Mouse (Mus musculus): ENCODE data around the gene 1700011L22Rik.

1700011L22Rik gene

GRCm38 (mm10) chr8:79239320-79239719 lies 9.1 kb downstream of the 1700011L22Rik start:
- no peak for DNase-seq (ENCODE audit: low spot score in 2 of 2)

GRCm38 (mm10) chr8:79229266-79229888 lies 19.0 kb downstream of the 1700011L22Rik start:
- no peak for DNase-seq (ENCODE audit: low spot score in 2 of 2)

- DNase-seq (ENCODE audit: low spot score in 2 of 2): no peak
Measured at GRCm38 (mm10) chr8:79227916-79228315, 20.5 kb downstream of the 1700011L22Rik start.

- no peak for DNase-seq (ENCODE audit: low spot score in 2 of 2)
Measured at GRCm38 (mm10) chr8:79227194-79227593, 21.2 kb downstream of the 1700011L22Rik start.

- DNase-seq (ENCODE audit: low spot score in 2 of 2): no peak
Measured at GRCm38 (mm10) chr8:79226046-79226445, 22.3 kb downstream of the 1700011L22Rik start.

GRCm38 (mm10) chr8:79225586-79225985 lies 22.8 kb downstream of the 1700011L22Rik start:
- peak in 1 of 2 experiments; percentile 7 for DNase-seq (ENCODE audit: low spot score in 2 of 2)

- DNase-seq (ENCODE audit: low spot score in 2 of 2): no peak
Measured at GRCm38 (mm10) chr8:79224363-79224762, 24.0 kb downstream of the 1700011L22Rik start.

- DNase-seq (ENCODE audit: low spot score in 2 of 2): no peak
Measured at GRCm38 (mm10) chr8:79222752-79223141, 25.6 kb downstream of the 1700011L22Rik start.

GRCm38 (mm10) chr8:79222106-79222751 lies 26.1 kb downstream of the 1700011L22Rik start:
- no peak for DNase-seq (ENCODE audit: low spot score in 2 of 2)

- no peak for DNase-seq (ENCODE audit: low spot score in 2 of 2)
Measured at GRCm38 (mm10) chr8:79211630-79212029, 36.7 kb downstream of the 1700011L22Rik start.

GRCm38 (mm10) chr8:79209641-79210358 lies 38.6 kb downstream of the 1700011L22Rik start:
- peak in 1 of 2 experiments; percentile 18 for DNase-seq (ENCODE audit: low spot score in 2 of 2)

GRCm38 (mm10) chr8:79208691-79209640 lies 39.4 kb downstream of the 1700011L22Rik start:
- peak in 1 of 2 experiments; percentile 26 for DNase-seq (ENCODE audit: low spot score in 2 of 2)

- no peak for DNase-seq (ENCODE audit: low spot score in 2 of 2)
Measured at GRCm38 (mm10) chr8:79208181-79208580, 40.2 kb downstream of the 1700011L22Rik start.

GRCm38 (mm10) chr8:79206895-79207294 lies 41.5 kb downstream of the 1700011L22Rik start:
- DNase-seq (ENCODE audit: low spot score in 2 of 2): peak in 1 of 2 experiments; percentile 57

GRCm38 (mm10) chr8:79201446-79202147 lies 46.8 kb downstream of the 1700011L22Rik start:
- no peak for DNase-seq (ENCODE audit: low spot score in 2 of 2)

- no peak for DNase-seq (ENCODE audit: low spot score in 2 of 2)
Measured at GRCm38 (mm10) chr8:79198675-79199074, 49.7 kb downstream of the 1700011L22Rik start.

- no peak for DNase-seq (ENCODE audit: low spot score in 2 of 2)
Measured at GRCm38 (mm10) chr8:79196481-79196880, 51.9 kb downstream of the 1700011L22Rik start.

GRCm38 (mm10) chr8:79190071-79190470 lies 58.3 kb downstream of the 1700011L22Rik start:
- DNase-seq (ENCODE audit: low spot score in 2 of 2): no peak

- no peak for DNase-seq (ENCODE audit: low spot score in 2 of 2)
Measured at GRCm38 (mm10) chr8:79185488-79185887, 62.9 kb downstream of the 1700011L22Rik start.

- DNase-seq (ENCODE audit: low spot score in 2 of 2): no peak
Measured at GRCm38 (mm10) chr8:79179678-79180077, 68.7 kb downstream of the 1700011L22Rik start.

- no peak for DNase-seq (ENCODE audit: low spot score in 2 of 2)
Measured at GRCm38 (mm10) chr8:79175991-79176390, 72.4 kb downstream of the 1700011L22Rik start.
